Mouse (Mus musculus): Measurements from ENCODE around the gene Ddx6. TPM values are rescaled to one million over a fixed set of nuclear protein-coding genes. Genes with fewer than 3 reads are reported as not detected.
A peak's percentile ranks its signal among the peaks of the same experiment; 100 is the strongest.

Gene Ddx6
- total RNA-seq, 2 experiments from 2014 or later, result 107 TPM

DNA sequence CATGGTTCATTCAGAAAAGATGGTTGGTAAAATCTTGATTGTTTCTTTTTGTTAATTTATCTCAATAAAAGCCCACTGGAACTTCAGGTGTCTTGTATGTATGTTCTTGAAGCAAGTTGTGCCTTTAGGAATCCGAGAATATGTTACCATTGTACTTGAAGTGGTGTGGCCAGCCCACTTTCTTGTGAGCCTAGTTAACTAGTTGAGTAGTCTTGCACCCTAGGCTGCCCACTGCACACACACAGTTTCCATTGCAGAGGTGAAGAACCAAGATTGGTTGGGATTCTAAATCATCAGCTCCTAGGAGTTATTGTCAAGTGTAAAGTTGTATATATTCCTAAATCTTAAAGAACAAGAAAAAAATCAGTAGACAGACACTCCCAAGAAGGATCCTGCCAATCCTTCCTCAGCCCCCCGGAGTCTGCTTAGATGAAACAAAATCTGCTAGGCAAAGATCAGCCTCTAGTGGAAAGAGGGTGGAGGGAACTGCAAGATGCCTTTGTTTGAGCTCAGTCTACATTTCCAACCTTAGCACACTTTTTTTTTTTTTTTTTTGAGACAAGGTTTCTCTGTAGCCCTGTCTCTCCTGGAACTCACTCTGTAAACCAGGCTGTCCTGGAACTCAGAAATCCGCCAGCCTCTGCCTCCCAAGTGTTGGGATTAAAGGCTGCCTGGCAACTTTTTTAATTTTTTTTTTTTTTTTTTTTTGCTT, 36.1 kb downstream of the Ddx6 start:
- DNase-seq (ENCODE audit: low spot score in 2 of 2), result no peak

GRCm38 (mm10) chr9:44641616-44642015, 36.9 kb downstream of the Ddx6 start:
- DNase-seq (ENCODE audit: low spot score in 2 of 2), result no peak

GRCm38 (mm10) chr9:44643103-44643502, 38.4 kb downstream of the Ddx6 start:
- DNase-seq (ENCODE audit: low spot score in 2 of 2), result no peak

- no peak for DNase-seq (ENCODE audit: low spot score in 2 of 2)
Observed at GRCm38 (mm10) chr9:44644186-44644585, 39.5 kb downstream of the Ddx6 start.

- DNase-seq (ENCODE audit: low spot score in 2 of 2), result no peak
Observed at GRCm38 (mm10) chr9:44645481-44645880, 40.8 kb downstream of the Ddx6 start.

DNA sequence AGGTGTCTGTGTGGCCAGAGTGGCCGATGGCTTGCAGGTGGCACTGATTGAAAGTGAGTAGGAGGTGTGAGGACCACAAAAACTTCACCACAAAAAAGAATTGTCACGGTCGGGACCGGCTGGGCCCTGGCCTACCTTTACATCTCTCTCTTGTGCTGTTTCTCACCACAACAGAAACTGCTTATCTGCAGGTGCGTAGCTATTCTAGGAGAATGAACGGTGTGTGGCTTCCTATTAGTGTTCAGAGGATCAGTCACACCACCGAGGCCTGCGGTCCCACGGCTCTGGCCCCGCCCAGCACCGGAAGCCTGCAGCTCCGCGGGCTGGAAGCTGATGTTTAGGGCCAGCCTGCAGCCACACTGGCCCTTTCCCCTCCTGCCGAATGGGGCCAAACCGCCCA, 41.2 kb downstream of the Ddx6 start:
- no peak for DNase-seq (ENCODE audit: low spot score in 2 of 2)

DNA sequence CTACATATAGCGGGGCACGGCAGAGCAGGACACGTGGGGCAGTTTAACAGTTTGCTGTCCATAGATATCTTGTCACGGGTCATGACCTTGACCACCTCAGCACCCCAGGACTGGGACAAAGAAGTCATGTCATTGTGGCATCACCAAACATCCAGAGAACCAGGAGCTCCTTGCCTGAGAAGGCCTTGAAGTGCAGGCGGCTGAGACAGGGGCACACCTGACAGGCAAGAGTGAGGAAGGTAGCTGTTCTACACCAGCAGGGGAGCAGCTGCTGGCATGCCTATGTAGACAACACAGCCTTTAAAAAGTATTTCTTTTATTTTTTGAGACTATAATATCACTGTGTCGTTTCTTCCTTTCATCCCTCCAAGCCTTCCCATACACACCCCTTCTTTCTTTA, 41.7 kb downstream of the Ddx6 start:
- no peak for DNase-seq (ENCODE audit: low spot score in 2 of 2)

DNA sequence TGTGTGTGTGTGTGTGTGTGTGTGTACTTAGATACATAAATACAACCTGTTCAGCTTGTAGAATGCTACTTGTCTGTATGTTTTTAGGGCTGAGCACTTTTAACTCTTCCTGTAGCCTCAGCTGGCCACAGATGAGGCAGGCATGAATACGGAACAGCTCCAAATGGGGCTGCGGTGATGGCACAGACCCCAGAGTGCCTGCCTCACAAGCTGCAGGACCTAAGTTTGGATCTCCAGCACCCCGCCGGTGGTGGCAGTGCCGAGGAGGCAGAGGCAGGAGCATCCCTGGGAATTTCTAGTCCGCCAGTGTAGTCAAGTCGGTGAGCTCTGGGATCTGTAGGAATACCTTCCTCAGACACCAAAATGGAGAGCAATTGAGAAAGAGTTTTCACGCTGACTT, 42.3 kb downstream of the Ddx6 start:
- no peak for DNase-seq (ENCODE audit: low spot score in 2 of 2)

- no peak for DNase-seq (ENCODE audit: low spot score in 2 of 2)
Observed at GRCm38 (mm10) chr9:44647656-44648055, 43.0 kb downstream of the Ddx6 start.

DNA sequence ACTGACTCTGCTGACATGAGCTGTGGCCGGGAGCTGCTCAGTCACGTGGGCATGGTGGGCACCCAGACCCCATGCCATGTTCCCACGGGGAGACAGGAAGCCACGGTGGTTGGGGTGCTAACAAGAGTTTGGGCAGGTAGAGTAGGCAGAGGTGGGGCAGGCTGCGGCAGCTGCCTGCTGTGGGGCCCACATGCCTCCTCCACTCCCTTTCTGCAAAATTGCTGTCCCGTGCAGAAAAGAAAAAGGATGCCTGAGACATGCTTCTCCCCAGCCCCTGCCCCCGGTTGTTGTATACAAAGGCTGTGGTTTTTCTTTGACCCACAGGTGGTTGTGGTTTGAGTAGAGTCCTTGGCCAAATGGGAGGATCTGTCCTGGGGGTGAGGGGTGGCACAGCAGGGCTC, 44.2 kb downstream of the Ddx6 start:
- DNase-seq (ENCODE audit: low spot score in 2 of 2), result no peak

DNA sequence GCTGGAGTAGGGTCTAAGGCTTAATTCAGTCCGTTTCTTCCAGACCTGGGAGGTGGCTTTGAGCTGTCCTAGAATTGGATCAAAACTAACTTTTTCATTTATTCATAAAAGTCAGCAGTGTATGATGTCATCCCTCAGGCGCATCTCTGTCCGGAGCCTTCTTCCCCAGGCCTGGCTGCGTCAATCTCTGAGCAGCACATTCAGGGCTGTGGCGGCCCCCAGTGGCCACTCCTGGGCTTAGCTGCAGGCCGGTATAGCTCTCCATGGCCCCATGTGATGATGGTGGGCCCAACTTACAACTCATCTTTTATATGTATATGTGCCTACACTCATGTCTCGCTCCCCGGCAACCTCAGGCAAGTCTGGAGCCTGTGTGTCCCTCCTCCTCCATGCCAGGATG, 47.3 kb downstream of the Ddx6 start:
- peak; percentile 59 to 66 for DNase-seq (ENCODE audit: low spot score in 2 of 2)

- DNase-seq (ENCODE audit: low spot score in 2 of 2), result no peak
Observed at GRCm38 (mm10) chr9:44653896-44654295, 49.2 kb downstream of the Ddx6 start.

GRCm38 (mm10) chr9:44655098-44656066, 50.7 kb downstream of the Ddx6 start:
- peak; percentile 48 to 70 for DNase-seq (ENCODE audit: low spot score in 2 of 2)

DNA sequence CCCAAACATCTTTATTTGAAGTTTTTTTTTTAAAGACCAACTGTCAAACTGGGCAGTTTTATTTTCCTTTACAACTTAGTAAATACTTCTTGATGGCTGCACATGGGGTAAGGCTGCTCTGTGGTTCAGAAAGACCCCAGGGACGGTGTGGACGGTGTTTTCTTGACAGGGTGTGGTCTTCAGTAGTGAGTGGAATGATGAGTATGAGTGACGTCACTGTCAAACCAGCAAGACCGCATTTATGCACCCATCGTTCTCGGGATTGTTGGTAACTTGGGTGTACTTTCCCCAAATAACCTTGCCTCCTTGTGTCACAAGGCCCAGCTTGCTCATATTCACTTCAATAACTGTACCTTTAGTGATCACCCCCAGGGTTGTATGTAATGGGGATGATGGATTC, 59.0 kb downstream of the Ddx6 start:
- no peak for DNase-seq (ENCODE audit: low spot score in 2 of 2)

DNA sequence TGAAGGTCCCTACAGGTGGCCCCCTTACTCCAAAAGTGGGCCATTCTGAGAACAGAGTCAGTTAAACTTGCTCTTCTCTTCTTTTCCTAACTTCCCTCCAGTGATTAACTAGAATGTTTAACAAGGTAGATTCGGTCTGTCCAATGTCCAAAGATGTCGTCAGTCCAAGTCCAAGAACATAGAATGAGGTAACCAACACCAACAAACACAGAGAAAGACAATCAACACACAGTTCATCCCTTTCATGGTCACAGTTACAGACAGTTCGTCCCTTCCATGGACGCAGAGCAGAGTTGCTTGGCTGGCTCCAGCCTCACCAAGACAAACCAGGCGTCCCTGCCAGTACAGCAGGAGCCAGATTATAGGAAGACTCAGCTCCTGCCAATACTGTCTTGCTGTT, 66.7 kb downstream of the Ddx6 start:
- no peak for DNase-seq (ENCODE audit: low spot score in 2 of 2)

DNA sequence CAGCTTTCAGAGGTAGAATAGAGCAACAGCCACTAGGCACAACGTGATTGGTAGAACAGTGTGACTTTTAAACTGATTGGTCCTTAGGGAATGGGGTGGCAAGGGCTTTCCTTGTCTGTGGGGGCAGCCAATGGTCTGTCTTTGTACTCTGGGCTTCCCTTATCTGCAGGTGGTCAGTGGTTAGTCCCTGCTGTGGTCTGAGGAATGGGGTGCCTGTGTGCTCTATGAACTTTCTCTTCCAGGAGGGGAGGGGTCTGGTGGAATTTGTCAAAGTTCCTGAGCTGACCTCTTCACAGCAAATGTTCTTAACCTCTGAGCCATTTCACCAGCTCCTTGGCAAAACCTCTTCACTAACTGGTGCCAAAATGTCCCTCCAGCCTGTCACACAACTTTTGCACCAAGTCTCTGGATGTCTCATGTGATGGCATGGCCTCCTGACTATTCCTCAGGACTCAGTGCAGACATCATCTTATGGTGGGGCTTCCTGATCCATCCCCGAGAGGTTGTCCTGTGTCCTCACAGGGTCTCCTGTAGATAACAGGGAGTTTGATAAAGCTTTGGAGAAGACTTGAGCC, 67.7 kb downstream of the Ddx6 start:
- no peak for DNase-seq (ENCODE audit: low spot score in 2 of 2)

DNA sequence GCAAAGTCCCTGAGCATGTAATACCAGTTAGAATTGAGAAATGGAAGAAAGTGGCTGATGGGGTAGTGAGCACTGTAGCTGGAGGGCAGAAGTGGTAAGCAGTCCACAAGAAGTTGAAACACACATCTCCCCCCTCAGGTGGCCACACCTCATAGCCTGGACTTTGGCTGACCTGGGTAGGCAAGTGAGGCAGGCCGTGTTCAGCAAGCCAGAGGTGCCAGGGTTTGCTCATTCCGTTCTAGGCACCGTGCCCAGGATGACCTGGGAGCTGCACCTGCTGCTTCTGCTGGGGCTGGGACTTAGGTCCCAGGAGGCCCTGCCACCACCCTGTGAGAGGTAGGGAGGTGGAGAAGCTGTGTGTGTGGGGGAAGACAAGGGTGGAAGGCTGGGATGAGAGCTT, 68.3 kb downstream of the Ddx6 start, which contains the start of gene Treh:
Treh (plus strand) TSS at position 229 of the 400 bp plus-strand sequence.
- no peak for DNase-seq (ENCODE audit: low spot score in 2 of 2)

- DNase-seq (ENCODE audit: low spot score in 2 of 2), result no peak
Observed at GRCm38 (mm10) chr9:44678288-44678871, 73.7 kb downstream of the Ddx6 start.

DNA sequence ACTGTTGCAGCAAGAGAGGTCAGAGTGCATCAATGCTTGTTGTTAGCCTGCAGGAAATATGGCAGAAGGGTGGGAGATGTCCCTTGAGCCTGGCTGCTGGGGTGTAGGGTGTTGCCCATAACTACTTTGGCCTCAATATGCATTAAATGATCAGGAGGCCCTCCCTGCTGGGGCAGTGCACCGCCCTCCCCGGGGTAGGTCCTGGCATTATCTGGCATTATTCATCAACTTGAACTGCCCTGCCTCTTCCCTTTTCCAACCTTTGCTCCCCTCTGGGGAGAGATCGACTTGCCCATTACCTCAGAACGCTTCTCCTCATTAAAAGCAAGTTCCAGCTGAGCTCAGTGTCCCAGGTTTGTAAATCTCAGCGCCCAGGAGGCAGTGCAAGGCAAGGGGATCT, 74.9 kb downstream of the Ddx6 start:
- DNase-seq (ENCODE audit: low spot score in 2 of 2), result no peak

GRCm38 (mm10) chr9:44683046-44683445, 78.4 kb downstream of the Ddx6 start:
- DNase-seq (ENCODE audit: low spot score in 2 of 2), result no peak
